Mouse (Mus musculus) kidney, postnatal 4 days (tissue): ENCODE results near the gene Frmd4a.

Source experiments
- DNase-seq, 2 experiments: peaks; one replicate each; pipeline ENCODE4 v3.0.0; 2021; ENCODE audit warnings: mixed read lengths in 2 of 2

The Frmd4a gene

DNA sequence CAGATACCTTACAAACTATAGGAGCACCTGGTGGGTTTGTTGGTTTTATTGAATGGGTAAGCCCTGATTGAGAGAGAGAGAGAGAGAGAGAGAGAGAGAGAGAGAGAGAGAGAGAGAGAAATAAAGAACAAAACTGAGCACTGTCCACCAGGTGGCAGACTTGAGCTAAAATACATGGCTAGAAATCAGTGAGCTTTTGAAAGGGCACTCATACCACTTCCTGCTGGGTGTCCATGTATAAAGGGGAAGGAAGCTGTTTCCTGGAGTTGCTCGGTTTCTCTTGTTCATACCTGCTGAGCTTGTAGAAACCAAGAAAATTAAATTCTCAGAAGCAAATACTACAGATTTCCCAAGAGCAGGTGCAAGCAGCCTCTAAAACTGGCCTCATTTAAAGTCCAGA, 481.7 kb downstream of the Frmd4a start:
- peak; percentile 80 to 84 for DNase-seq

DNA sequence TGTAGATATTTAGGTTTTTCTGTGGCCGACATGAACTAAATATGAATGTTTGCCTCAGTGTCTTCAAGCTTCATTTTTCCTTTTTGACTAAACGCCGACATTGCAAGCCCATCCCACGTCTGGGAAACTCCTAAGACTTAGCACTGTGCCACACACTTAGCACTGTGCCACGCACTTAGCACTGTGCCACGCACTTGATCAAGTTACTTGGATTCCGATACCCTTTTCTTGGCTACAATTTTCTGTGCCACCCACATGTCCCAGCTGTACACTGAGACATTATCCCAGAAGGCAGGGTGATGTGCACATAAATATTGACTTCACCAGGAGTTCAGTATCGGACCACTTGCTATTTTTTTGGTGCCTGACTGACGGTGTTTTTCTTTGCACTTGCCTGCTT, 482.4 kb downstream of the Frmd4a start:
- DNase-seq = no peak

DNA sequence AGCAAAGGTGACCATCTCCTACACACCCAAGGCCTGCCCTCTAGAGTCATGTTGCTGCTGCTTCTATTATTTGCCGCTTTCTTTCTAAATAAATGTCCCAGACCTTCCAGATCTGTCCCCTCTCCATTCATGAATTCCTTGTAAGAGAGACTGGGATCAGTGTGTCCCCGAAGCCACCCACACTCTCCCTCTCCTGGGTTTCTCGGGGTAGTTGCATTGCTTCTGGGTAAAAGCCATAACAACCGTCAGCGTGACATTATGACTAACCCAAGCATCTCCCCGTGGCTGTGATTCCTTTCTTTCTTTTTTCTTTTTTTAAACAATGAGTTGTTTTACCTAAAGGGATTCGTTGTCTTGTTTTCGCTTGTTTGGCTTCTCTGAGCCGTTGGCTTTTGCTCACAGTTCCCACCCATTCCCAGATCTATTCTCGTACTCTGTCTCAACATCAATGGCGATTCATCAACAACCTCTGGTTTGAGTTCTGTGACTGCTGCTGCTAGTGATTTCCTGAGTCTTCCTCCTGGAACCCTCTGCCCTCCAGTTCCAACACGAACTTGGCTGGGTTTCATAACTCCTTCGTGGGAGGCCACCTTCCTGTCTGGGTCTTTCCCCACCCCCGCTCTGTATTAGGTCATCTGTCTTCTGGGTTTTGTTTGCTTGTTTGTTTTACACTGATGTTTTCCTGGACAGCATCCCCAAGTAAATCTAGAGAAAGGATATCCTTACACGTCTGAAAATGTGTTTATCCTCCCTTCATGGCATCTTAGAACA, 483.9 kb downstream of the Frmd4a start:
- DNase-seq = peak; percentile 49 to 62

DNA sequence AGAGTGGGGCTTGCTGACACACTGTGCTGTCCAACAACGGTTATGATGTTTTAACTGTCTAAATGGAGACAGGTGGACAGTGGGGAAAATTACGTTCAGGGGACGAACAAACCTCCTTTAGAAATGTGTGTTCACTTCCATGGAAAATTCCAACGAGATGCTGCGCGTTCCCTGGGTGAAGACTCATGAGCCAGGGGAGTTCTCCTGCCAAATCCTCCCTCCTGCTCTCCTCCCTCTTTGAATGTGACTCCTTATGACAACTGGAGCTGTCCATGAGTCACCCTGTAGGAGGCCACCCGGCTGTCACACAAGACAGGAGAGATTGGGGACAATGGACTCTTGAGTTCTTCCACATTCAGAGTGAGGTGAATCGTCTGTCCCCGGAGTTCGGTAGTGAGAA, 486.9 kb downstream of the Frmd4a start:
- DNase-seq = peak in 1 of 2 experiments; percentile 31

DNA sequence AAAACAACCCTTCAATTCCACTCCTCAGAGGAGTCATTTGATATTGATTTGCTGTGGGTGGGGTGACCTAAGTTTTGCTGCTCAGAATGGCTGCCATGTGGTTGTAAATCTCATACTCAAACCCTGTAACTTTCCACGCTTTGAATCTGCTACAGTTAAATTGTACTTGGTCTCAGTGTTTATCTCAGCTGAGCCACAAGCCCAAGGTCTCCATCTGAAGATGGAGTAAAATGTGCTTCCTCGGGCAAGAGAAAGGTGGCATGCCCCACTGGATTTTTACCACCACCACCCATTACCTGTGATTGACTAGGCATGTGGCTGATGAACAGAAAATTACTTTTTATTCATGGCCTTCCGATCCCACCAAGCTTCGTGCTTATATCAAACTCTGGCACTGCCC, 488.2 kb downstream of the Frmd4a start:
- no peak for DNase-seq

DNA sequence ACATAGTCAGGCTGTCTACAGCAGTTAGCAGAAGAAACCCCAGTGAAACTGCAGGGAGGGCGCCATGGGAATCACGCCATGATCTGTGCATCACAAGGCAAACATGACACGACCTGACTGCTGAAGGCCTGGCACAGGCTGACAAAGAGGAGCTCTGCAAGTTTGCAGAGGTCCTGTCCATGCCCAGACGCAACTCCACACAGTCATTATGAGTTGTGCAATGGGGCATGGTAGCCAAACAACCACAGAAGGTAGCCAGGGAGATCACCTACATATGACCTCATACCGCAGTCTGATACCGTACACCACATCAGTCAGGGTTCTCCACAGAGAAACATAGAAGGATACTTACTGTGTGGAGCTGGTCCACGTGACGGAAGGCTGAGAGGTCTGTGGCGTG, 489.1 kb downstream of the Frmd4a start:
- no peak for DNase-seq

DNA sequence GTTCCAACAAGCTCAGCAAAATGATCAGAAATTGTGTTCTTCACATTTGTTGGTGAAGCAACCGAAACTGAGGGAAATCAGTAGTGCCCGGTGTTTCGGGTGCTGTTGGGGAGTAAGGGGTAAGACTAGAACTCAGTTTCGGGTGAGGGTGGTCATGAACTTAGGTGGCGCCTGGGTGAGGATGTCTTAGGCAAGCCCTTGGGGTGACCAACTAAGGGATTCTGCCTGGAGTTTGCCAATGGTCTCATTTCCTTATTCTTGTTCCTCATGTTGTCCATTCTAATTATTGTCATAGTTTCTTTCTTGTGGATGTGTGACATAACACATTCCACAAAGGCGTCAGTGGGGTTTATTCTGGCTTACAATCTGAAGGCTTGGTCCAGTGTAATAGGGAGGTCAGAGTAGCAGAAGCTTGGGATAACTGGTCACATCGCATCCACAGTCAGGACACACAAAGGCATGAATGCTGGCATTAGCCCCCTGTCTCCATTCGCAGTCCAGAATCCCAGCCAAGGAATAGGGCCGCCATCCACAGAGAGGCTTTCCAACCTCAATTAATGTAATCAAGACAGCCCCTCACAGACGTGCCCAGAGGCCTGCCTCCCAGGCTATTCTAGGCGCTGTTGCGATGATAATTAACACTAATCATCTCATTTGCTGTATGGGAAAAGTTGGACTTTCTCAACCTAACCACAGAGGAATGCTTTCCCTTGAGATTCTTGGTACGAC, 490.5 kb downstream of the Frmd4a start:
- DNase-seq = no peak

DNA sequence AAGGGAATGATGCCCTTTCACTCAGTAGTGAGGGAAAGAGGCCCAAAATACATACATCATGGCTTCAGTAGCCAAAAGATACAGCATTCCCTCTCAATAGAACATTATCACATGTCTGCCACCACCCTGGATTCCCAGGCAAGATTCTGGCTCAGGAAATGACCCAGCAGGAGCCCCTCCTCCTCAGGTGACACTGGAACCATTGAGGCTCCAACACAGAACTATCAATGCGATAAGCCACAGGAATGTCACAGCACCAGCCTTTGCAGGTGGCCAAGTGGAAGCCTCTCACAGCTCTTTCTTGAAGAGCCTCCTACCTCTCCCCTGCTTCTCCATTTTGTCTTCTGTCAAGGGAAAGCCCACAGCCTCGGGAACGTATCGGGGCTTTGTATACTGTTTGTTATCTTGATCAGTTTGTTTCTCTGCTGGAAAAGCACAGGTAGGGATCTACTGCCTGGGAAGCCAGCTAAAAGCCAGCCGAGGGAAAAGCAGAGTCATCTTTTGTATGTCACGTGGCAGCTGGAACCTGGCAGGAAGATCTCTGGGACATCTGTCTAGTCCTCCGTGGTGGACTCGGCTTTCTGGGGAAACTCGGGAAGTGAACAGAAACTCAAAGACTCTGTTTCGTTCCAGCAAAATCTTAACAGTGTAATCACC, 491.6 kb downstream of the Frmd4a start:
- DNase-seq = peak; percentile 29 to 46

DNA sequence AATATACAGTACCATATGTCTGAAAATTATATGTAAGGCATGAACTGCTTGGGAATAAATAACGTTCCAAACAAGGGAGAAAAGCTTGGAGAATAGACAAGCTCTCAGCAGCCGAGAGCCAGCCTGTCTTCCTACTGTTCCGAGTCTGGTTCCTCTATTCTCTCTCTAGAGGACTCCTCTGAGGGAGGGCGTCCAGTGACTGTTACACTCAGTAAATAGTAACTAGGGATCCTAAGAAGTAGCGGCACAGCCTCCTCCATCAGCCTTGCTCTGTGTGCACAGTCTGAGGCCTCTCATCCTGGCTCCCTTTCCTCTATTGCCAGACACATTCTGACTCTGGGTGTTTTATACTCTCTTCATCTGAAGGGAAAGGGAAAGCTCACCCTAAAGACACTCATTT, 492.2 kb downstream of the Frmd4a start:
- DNase-seq = peak; percentile 24 to 54

DNA sequence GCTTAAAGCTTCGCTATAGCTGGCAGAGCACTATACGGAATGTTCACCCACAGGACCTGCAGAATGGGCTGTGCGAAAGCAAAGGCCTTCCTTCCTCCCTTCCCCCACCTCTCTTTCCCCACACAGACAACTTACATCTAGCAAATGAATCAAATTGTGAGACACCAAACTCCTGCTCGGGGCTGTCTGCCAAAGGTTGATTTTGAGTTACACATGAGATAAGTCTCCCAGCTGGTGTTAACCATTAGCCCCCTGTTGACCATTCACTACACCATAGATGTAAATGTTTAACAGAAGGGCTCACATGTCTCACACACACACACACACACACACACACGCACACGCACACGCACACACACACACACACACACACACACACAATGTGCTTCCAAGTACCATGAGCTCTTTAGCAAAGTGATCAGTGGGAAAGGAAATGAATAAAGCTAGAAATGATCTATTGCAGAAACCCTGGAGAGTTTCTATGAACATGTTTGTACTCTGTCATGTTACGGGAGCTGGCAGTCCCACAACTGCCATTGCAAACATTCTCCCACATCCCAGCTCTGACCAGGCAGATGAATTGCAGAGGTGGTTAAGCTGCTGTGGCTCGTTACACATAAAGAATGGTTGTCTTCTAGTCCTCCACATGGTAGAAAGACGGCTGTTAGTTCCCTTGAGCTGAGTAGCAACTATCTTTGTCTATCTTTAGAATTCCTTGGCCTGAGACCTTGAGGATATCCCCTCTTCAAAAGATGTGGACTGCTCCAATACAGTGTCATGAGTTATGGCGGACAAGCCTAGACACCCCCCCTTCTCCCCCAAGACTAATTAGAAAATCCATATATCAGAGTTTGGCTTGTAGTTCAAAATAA, 492.9 kb downstream of the Frmd4a start:
- DNase-seq = peak; percentile 73 to 83

DNA sequence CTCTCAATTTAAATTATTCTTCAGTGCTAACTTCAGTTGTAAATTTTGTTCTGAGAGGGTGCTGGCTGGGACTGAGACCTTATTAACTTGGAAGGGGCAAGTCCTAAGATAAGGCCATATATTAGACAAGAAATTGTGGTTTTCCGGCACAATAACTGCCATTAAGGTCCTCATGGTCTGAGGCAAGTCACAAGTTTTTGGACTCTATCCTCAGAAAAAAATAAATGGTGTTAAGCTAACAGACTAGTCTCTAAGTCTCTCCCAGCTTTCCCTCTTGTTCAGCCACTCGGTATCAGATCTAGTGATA, 493.5 kb downstream of the Frmd4a start:
- no peak for DNase-seq

DNA sequence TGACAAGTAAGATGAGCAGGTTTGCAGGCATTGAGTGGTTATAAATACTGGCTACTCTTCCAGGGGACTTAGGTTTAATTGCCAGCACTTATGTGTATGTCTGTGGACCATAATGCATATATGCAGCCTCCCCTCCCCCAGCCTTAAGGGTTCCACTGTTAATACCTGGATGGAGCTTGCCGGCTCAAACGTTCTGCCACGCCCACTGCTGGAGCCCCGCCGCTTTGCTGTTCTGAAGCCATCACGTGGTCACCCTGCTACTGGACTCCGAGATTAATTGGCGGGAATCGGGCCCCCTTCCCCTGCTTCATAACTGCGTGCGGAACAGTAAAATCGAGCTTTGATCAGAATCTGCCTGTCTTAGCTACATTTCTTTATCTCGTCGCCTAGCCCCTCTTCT, 495.1 kb downstream of the Frmd4a start:
- peak; percentile 43 to 66 for DNase-seq

DNA sequence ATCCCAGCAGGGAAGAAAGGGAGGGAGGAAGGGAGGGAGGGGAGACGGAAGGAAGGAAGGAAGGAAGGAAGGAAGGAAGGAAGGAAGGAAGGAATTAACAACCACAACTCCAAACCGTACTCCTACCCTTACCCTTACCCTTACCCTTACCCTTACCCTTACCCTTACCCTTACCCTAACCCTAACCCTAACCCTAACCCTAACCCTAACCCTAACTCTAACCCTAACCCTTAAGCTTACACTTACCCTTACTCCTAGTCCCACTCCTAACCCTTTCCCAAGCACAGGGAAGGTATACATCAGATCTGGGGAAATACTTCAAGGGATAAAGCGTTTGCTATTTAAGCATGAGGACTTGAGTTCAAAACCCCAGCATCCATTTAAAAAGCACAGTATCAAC, 498.4 kb downstream of the Frmd4a start:
- no peak for DNase-seq

DNA sequence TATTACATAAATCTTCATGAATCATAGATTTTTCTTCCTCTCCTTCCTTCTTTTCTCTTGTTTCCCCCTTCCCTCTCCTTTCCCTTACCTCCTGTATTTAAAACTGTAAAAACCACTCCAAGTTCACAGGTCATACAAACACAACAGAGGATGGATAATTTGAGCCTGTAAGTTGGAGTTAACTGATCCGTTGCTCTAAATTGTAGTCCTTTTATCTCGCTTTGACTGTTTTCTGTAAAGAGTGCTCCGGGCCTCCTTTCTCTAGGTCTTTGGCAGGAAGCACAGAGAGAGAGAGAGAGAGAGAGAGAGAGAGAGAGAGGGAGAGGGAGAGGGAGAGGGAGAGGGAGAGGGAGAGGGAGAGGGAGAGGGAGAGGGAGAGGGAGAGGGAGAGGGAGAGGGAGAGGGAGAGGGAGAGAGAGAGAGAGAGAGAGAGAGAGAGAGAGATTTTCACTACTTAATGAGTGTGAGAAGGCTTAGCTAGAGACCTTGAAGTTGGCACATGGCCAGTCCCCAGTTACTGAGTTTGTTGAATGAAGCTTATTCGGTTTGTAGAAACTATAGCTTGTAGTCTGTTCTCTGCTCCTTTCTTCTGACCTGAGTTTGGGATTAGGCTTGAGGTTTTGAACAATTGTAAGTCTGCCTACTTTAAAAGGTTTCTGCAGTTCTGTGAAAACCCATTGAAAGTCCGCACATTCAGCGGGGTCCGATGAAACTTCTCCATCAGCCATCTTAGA, 499.5 kb downstream of the Frmd4a start:
- DNase-seq = peak; percentile 69 to 80

DNA sequence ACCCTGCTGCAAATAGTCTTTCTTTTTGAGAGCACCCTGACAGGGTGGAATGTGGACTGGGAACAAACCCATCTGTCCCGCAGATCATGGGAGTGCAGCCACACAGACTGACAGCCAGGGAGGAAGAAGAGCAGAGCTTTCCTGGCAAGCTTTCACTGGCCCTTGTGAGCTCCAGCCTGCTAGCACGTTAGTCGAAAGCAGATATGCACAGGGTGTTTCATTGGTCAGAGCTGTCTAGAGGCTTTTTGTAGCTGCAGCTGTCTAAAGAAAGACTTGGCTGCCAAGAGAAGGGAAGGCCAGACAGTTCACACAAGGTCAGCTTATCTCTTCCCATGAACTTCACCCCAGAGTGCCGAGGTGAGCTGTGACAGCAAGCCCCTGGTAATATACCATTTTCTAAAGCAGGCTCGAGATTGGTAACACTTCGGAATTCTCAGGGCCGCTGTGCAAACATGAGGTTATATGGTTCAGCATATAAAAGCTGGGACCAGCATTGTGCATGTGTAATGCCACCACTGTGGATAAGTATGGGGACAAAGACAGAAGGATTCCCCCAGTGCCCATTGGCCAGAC, 500.1 kb downstream of the Frmd4a start:
- peak; percentile 55 to 67 for DNase-seq

DNA sequence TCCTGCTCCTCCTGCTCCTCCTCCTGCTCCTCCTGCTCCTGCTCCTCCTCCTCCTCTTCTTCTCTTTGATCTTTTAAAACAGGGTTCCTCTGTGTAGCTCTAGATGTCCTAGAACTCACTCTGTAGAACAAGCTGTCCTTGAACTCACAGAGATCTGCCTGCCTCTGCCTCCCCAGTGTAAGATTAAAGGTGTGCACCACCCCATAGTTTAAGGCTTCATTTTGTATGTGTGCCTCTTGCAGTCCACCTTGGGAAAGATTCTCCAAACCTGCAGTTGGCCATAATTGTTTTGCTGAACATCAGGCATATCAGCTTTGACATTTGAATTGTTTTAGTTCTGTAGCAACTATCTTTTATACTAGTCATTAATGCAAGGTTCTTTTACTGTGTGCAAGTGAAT, 501.0 kb downstream of the Frmd4a start:
- DNase-seq = no peak

DNA sequence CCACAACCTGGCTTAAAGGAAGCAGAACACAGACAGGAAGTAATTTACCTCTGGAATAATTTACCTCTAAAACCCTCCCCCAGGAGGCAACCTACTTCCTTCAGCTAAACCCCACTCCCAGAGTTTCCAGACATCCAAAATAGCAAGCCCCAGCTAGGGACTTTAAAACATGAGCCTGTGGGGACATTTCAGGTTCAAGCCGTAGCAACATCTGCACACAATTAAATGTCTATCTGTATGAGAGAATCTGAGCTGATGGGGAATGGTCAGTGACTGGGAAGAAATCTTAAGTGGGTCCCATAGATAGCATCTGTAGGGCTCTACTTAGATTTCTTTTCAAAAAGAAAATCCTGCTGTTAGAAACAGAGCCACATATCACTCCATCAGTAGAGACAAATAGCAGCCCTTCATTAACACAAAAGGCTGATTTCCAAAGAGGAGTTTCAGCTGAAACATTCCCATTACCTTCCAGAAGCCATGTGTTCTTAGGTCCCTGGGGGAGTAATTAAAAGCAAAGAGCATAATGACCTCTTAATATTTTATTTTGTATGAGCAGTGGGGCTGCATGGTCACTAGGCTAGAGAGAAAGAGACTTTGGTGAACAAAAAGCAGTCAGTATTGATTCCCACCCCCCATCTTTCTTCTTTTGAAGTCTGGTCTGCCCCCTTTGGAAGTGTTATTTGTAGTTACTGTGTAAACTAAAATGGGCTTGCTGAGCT, 505.4 kb downstream of the Frmd4a start:
- no peak for DNase-seq

DNA sequence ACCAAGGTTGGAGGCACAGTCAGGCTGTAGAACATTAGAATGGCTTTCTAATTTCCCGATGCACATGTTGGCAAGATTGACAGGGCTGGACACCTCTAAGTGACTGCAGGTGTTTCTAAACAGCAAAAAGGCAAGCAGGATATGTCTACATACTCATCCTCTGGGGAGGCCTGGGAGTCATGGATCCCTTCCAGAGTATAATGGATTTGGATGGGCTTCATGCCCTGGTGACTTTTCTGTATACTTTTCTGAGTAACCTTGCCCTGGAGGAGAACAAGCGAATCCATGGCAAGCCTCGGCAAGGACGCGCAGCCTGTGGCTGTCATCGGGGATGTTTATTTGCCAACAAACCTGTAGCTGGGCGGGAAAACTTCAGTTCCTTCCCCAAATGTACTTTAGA, 509.6 kb downstream of the Frmd4a start:
- no peak for DNase-seq

DNA sequence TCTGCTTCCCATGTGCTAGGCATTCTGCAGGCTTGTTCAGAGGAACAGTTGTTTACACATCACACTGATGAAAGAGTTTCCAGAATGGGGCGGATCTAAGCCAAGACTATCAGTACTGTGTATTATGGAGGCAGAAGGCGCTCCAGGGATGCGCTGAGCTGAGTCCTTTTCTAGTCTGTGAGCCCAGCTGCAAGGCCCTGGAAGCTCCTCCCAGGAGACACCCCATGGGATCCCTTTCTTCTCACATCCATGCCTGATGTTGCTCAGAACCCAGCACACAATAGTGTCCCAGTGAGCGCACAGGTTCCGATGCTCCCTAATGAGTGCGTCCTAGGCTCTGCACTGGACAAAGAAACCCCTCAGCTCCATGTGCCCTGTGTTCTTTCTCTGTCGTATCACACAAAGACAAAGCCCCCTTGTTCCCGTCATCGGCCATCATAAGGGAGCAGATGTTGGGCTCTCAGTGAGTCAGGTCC, 511.8 kb downstream of the Frmd4a start:
- no peak for DNase-seq

DNA sequence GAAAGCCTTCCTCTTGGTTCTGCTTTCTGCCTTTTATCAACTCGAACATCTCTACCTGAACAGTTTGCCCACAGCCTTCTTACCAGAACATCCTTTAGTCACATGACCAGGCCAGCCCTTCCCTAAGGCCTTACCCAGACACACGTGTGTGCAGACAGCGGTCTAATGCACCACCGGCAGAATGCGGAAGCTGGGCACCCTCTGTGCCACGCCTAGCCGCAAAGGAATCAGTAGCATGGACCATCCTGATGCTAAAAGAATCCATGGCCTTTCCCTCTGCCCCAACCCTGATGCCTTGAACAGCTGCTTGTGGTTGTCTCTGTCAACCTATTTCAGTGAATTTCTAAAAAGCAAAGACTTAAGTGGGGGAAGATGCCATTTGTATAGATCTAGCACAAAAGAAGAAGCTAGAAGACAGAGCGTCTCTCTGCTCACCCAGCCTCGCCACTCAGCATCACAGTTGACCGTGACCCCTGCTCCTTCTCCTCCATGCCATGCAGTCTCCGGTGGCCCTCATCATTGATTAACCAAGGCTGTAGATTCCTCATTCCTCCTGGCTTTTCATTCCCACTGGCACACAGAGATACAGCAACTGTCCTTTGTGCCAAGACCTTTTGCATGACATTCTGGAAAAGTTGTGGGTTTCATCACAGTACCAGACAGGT, 514.1 kb downstream of the Frmd4a start:
- peak; percentile 59 to 73 for DNase-seq

DNA sequence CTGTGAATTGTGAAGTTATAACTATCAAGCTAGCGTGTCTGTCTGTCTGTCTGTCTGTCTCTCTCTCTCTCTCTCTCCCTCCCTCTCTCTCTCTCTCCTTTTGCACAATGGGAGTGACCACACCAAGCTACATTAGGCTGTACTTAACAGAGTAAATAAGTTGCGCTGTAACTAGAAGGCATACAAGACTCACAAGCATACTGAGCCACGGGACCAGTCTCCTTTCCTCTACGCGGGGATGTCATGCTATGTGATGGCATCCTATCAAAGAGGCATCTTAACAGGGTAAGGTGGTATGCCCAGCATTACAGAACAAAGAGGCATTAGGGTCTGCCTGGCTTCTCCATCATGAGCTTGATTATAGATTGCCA, 514.7 kb downstream of the Frmd4a start:
- no peak for DNase-seq
